Mouse (Mus musculus): ENCODE data around the gene Dok1.

The Dok1 gene

DNA sequence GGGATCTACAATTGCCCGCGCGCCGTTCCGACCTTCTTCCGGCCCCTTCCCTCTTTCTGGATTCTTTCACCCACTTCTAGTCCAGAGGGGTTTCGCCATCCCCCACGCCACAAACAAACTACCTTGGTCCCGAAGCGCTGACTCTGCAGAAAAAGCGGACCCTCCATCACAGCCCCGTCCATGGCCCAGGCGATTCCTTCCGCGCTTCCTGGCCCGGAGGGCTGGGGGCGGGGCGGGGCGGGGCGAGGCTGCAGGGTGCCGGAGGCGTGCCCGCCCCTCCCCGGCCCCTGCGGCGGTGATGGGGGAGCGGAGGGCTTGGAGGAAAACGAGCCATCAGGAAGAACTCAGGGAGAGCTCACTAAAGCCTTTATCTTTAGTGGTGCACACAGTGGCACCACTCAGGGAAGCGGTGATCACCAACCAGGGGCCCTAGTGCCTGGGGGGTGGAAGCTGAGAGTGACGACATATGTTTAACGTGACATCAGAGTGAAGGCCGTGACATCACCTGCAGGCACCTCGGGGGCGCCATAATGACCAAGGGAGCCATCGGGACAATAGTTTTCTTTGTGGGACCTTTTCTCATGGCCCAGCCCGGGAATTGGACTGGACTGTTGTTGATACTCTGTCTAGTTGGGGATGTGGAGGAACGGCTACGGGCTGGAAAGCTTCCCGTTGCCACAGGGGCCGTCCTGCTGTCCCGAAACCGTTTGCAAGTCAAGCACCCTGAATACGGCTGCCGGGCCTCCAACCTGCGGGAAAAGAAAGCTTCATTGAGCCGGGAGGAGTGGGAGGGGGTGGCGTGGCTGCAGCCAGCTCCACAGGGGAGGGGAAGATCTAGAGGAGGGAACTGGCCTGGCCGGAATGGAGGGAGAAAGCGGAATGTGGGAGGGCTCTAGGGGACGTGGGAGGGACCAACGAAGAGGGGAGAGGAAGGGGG lies at the start of gene Dok1, which contains the start of gene Loxl3:
TSS of gene Dok1 (minus strand) at position 223 of the 937 bp plus-strand sequence.
TSS of gene Loxl3 (plus strand) at position 925 of the 937 bp plus-strand sequence.
- DNase-seq (ENCODE audit: low spot score in 2 of 2), result peak; percentile 76 to 78

DNA sequence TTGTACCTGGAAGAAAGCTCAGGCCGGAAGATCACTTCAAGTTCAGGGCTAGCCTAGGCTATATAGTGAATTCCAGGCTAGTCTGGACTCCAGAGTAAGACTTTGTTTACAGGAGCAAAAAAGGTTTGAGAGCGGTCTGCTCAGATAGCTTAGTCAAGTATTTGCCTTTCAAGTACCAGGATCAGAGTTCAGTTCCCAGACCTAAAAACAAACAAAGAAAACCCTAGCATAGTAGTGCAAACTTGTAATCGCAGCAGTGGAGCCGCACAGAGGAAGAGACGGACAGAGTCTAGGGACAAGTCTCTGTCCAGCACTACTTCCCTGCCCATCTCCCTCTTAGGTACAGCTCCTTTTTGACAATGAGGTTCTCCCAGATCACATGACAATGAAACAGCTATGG lies 46.9 kb upstream of the Dok1 start:
- DNase-seq (ENCODE audit: low spot score in 2 of 2), result no peak

DNA sequence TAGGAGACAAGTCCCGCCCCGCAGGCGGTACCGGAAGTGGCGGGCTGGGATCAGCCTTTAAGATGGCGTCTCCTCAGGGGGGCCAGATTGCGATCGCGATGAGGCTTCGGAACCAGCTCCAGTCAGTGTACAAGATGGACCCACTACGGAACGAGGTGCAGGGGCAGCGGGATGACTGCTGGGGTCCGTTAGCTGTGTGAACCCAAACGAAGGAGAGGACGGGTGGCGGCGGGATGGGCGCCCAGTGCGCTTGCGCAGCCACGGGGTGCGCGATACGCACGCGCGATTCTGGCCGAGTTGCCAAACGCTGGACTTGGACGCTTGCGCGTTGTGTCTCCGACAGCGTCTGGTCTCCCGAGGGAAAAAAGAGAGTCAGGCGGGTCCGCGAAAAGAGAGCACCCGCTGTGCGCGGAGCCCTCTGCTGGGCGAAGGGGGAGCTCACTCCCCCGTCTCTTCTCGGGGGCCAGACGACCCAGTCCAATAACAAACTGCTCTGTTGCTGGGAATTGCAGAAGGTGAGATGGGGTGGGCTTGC lies 45.1 kb upstream of the Dok1 start:
- DNase-seq (ENCODE audit: low spot score in 2 of 2), result peak; percentile 99

DNA sequence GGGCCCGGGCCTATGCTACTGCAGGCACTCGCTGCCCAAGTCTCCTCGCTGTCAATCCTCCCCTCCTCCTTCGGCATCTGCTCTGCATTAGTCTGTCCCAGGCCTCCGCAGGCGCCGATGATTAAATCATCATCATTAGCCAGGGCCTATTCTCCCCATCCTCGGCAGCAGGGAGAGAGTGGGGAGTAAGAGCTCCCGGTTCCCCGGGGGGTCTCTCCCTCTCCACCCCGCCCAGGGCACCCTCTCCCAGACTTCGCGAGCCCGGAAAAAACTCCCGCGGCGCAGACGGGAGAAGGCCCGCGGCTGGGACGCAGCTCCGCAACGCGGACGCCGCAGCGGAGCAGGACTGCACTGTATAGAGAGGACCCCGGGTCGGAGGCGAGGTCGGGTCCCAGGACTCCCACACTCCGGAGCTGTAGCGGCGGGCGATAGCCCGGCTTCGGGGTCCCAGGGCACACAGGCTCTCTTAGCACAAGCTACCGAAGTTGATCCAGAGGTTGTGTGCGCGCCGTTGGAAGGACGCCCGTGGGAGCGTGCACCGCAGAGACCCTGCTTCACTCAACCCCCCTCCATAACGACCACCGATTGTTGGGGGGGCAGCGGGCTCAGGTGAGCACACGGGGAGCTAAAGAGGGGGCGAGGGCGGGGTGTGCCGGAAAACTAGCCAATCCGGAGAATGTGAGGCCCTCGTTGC lies 44.5 kb upstream of the Dok1 start, which contains the start of gene Pcgf1:
TSS of gene Pcgf1 (plus strand) at position 240 of the 694 bp plus-strand sequence.
- DNase-seq (ENCODE audit: low spot score in 2 of 2), result no peak

DNA sequence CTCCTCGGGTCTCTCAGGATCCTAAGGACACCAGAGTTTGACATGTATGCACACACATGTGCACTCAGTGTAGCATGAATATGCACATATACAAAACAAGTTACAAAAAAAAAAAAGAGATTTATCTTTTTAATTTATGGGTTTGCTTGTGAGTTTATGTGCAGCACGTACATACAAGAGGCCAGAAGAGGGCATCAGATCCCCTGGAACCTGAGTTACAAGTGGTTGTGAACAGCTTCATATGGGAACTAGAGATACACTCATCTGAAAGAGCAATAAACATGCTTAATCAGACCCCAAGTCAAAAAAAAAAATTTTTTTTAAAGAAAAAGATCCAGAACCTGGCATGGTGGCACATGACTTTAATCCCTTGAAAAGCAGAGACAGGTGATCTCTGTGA lies 41.7 kb upstream of the Dok1 start:
- no peak for DNase-seq (ENCODE audit: low spot score in 2 of 2)

DNA sequence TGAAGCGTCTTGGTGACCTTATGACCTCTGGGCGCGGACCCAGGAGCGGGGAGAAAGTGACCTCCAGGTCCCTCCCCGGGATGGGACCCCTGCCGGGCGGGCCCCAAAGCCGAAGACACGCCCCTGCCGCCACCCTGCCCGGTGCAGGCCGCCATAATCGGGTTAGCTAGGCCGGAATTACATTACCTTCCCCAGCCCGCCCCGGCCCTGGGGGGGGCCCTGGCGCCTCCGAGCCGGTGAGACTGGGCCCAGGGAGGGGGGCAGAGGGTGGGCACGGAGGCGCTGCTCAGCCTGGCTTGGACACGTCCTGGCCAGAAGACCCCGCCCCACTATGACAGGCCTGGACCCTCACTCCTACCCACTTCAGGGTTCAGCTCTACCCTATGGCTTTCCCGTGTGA lies 37.9 kb upstream of the Dok1 start:
- no peak for DNase-seq (ENCODE audit: low spot score in 2 of 2)

DNA sequence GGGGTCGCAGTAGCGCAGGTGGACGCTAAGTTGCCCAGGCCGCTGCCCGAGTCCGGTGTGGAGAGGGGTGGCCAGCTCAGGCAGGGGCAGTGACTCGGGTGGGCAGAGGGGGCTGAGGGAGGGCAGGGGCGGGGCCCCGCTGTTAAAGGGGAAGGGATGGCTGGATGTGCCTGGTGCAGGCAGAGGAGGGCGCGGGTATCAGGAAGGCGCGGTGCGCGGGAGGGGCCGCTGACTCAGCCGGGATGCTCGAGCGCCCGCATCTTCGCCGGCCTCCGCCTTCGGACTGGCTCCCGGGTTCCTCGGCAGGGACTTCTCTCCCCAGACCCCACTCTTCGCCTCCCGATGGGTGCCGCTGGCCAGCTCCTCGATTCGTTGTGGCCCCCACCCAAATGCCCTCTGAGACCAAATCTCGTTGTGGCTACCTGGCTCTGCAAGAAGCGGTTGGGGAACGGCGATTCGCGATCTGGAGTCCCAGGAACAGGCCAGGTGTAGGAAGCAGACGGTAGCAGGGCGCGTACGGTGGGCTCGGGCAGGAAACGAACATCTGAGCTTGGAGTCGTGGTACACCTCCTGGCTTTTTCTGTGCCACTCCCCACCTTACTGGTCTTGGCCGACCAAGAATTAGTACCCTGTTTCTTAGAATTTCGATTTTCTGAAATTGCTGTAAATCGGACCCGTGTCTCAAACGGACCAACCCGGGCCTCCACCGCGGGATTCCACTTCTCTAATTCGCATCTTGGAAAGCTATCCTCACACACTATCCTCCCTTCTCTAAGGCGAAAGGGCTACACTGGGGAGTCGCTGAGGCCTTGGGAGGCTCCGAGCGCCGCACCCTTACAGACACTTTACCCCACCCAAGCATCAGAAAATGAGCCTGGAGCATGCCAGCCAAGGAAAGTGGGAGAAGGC lies 37.3 kb upstream of the Dok1 start:
- DNase-seq (ENCODE audit: low spot score in 2 of 2), result no peak

DNA sequence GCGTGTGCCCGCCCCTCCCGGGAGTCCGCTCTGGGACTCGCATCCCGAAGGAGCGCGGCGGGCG lies 36.8 kb upstream of the Dok1 start, which contains the start of gene Tlx2:
TSS of gene Tlx2 (minus strand) at position 47 of the 64 bp plus-strand sequence.
- no peak for DNase-seq (ENCODE audit: low spot score in 2 of 2)

DNA sequence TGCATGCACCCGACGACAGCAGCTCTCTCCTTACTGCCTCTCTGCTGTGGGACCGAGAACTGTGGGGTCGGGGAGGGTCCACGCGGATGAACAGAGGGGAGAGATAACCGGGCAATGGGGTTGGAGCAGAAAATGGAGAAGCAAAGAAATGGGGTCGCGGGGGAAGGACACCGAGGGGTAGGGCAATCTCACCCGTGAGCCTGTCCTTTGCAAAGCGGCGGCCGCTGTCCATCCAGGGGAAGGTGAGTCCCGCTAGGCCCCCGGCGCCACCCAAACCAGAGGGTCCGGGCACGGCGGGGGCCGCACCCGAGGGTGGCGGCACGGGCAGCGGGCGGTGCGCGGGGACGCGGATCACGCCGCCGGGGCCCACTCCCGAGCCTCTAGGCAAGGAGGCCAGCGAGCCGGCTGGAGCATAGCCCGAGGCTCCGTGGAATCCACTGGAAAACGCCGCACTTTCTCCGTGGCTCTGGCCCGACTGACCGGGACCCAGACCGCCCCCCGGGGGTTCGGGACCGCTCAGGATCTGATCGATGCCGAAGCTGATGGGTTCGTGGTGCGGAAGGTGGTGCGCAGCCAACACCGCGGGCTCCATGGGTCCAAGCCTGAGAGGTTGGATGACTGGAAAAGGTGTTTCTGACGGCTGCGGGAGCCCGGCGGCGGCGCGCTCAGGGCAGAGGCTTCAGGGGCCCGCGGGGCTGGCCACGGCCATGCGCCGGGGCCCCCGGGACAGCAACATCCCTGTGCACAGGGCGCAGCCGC lies 36.4 kb upstream of the Dok1 start:
- no peak for DNase-seq (ENCODE audit: low spot score in 2 of 2)

DNA sequence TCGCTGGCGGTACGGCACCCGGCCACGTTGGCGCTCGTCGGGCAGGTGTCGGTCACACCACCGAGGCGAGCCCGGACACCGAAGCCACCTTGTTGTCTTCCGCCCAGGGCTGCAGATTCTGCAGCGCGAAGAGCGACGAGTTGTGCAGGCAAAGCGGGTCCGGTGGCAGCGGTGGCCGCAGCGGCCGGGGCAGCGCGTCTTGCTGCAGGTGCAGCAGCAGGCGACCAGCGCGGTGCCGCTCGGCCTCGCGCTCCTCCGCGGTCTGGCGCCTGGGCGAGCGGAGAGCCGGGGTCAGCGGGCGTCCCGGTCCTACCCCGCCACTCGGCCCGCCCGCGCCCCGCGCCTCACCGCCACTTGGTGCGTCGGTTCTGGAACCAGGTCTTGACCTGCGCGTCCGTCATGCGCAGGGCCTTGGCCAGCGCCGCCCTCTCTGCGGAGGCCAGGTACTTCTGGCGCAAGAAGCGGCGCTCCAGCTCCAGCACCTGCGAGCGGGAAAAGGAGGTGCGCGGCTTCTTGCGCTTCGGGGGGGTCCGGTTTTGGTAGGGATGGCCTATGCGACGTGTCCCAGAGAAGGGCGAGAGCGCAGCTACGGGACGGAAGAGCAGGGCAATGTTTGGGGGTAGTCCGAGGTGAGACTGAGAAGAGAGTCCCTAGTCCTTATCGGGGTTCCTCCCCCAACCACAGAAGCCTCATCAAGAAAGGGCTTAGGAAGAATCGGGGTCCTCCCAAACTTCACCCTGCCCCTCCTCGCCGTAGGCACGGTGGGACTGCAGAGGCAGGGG lies 35.6 kb upstream of the Dok1 start:
- DNase-seq (ENCODE audit: low spot score in 2 of 2), result no peak

DNA sequence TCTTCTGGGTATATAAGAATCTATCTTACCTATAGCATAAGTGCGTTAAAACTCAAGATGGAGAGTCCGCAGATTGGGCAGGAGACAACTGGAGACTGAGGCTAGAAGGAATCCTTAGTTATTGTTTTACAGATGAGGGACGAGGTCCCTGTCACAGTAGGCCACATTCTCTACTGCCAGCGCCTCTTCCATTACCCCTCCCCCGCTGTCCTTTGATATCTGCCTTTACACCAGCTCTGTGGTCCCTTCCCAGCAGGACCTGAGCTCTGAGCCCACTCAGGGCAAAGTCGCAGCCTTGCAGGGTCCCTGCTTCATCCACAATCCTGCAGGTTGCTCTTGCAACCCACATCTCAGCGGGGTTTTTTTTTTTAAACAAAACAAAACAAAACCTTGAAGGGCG lies 35.0 kb upstream of the Dok1 start:
- no peak for DNase-seq (ENCODE audit: low spot score in 2 of 2)

DNA sequence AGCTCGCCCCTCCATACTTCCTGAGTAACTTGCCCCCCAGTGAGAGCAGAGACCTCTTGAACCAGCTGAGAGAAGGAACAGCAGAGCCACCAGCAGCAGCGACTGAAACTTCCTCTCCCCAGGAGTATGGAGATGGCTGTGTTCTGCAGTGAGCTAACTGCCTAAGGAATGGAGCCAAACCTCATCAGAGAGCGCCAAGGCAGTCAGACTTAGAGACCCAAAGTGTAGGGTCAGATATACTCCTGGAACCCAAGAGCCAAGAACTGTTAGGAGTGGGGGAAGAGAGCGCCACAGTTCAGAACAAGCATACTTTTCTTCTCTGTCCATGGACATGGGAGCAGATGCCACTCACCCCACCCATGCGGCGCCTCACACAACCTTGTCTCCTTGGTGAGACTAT lies 33.2 kb upstream of the Dok1 start:
- DNase-seq (ENCODE audit: low spot score in 2 of 2), result no peak

DNA sequence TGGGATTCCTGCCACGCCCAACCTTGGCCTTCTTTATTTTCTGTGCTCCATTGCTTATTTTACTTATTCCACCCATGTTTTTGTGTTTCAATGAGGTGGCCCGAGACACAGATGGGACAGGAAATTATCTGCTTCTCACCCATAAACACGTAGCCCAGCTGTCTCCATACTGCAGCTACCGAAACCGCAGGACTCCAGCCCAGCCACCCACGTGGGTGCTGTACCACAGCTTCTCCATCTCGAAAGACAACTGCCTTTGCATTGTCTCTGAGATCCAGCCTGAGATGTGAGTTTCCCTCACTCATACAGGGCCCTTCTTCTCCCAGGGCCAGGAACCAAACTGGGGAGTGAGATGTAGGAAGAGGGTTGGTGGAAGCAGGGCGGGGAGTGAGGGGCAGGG lies 32.7 kb upstream of the Dok1 start:
- no peak for DNase-seq (ENCODE audit: low spot score in 2 of 2)

DNA sequence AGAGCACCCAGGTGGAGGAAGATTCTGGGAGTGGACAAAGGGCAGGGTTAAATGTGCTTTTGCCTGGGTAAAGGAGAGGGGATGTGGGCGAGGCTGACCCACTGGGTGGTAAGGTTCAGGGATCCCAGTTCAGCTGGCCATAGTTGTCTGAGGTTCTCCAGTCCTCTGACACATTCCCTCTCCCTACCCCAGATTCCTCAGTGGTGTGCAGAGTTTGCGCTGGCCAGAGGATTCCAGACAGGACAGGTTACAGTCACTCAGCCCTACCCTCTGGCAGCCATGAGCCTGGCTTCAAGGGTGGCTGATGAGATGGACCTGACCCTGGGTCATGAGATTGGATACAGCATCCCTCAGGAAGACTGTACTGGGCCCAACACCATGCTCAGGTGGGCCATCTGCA lies 25.5 kb upstream of the Dok1 start:
- no peak for DNase-seq (ENCODE audit: low spot score in 2 of 2)

DNA sequence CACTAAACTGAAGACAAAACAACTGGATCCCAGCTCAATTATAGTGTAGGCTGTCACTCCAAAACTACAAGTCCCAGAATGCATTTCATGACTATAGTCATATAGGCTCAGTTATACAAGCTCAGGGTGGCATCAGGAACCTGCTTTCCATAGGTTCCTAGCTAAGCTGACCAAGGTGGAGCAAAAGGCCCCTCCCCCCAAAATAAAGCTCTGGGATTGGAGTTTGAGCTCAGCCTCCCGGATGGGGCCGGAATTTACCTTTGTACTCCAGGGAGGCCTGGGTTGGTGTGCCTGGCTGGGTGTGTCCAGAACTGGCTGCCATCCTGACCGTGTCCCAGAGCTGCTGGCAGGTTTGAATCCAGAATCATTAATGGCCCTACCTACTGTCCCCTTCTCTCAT lies 24.5 kb upstream of the Dok1 start, which contains the start of gene Dqx1:
TSS of gene Dqx1 (plus strand) at position 55 of the 400 bp plus-strand sequence.
- no peak for DNase-seq (ENCODE audit: low spot score in 2 of 2)

DNA sequence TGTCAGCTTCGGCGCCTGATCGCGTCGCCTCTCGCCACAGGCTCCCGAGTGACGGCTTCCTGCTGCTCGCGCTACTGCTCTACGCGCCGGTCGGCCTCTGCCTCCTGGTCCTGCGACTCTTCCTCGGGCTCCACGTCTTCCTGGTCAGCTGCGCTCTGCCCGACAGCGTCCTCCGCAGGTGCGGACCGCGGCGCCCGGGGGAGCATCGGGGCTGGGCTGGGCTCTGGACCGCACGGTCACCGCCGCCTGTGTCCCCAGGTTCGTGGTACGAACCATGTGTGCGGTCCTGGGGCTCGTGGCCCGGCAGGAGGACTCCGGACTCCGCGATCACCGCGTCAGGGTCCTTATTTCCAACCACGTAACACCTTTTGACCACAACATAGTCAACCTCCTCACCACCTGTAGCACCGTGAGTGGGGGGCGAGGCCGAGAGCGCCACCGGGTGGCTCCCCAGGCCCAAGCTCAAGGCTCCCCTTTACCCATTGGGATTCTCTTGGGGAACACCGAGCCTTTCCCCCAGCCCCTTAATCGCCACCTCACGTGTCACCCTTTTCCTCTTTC lies 21.7 kb upstream of the Dok1 start, which contains the start of gene Htra2:
TSS of gene Htra2 (minus strand) at position 403 of the 561 bp plus-strand sequence.
- DNase-seq (ENCODE audit: low spot score in 2 of 2), result peak; percentile 28 to 35

DNA sequence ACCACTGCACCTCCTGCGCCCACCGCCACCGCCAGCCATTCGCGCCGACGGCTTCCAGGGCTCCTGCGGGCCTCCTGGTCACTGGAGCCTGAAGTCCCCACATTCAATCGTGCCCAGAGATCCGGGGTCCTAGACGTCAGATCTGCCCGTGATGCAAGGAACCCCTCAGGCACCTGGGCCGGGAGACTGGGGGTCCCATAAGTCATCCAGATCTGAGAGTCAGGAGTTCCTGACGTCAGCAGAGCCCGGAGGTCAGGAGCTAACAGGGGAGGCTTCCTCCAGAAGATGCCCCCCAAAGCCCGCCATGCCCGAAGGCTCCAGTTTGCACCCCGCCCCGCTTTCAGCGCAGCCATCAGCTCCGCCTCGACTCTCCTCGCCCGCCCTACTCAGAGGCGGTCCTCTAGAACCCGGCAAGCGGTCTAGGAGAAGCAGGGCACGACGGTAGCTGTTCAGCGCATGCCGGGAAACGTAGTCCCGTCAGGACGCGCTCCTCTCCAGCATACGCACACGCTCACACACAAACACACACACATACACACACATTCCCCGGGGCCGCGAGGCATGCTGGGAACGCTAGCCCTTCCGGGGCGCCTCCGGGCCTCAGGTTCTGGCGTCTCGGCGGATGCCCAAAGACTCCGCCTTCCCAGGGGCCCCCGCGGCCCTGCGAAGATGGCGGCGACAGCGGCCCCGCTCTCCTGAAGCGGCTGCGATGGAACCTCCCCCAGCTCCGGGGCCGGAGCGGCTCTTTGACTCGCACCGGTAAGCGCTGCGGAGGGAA lies 21.0 kb upstream of the Dok1 start, which contains the start of gene Aup1:
TSS of gene Aup1 (plus strand) at position 448 of the 778 bp plus-strand sequence.
- peak; percentile 96 to 97 for DNase-seq (ENCODE audit: low spot score in 2 of 2)

DNA sequence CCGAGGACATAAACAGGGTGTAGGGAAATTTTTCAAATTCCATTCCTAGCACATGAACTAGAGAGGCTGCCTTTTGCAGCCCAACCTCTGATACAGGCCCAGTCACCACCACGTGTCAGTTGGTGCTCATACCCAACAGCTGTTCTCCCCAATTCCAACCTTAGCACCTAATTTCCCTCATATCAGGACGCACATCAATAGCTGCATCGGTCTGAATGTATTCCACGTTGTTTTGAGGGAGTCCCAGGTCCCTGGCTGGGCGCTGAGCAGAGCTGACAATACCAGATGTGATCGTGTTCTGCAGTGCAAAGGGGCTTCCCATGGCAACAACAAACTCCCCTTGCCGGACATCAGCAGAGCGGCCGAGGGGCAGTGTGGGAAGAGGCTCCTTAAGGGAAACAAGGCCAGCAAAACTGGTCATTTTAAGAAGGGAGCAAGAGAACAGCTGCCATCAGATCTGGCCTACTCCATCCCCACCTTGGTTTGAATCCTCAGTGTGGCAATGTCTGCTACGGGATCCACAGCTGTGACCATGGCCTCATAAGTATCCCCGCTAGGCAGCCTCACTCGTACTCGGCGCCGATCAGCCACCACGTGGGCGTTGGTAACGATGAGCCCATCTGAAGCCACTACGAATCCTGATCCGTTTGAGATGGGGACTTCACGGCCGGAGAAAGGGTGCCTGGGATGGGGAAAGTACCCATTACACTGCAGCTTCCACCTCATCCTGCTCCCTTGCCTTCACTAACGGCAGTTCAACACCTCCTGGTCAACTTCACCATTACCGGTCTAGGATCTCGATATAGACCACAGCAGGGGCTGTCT lies 20.1 kb upstream of the Dok1 start:
- DNase-seq (ENCODE audit: low spot score in 2 of 2), result peak in 1 of 2 experiments; percentile 26
